Comparison of ENCODE assay signal across 7 mouse cellular contexts in the genomic region with DNA sequence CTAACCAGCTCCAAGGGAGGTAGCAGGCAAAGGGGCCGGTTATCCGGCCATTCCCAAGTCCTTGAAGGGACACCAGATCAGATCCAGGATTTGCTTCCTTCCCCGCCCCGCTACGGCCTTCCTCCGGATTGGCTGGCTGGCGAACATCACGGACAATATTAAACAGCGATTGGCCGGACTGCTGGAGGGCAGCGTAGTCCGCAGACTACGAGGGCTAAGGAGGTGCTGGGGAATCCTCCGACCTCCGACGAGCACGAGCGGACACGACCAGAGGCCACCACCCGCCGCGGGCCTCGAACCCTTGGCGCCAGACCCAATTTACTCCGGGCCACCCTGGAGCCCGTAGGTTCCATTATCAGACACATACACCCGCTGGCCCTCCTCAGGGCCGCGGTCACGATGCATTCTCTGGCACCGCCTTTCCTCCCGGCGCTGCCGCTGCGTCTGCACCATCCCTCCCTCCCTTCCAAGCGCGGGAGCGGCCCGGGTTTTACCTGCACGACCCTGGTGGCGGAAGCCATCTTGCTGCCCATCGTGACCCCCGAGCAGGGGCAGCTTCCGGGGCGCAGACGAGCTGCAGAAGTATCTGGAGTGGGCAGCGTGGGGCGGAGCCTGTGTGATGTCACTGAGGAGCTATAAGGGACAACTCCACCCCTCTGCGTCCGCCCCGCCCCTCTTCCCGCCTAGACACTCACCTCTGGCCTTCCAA. TPM values are rescaled to one million over a fixed set of nuclear protein-coding genes. Genes with fewer than 3 reads are reported as not detected.
DNase-seq lines count a peak whose midpoint lies in the region; ATAC-seq lines count a peak whose summit lies in the region.

Gene Mrps36, minus strand, starts transcription at position 624 of the 709 bp plus-strand sequence.

- under 1% methylated on average over 52 of the region's 52 CpGs for WGBS in embryonic facial prominence, embryonic 10.5 days
- under 1% methylated on average over 52 of the region's 52 CpGs for WGBS in limb, embryonic 10.5 days
- under 1% methylated on average over 52 of the region's 52 CpGs for WGBS in midbrain, embryonic 13.5 days

- H3K4me2 ChIP-seq in midbrain, embryonic 13.5 days (replicated peaks): peak within 1 kb of the TSS; percentile 63

- ATAC-seq in granulocyte monocyte progenitor cell, adult 5-6 weeks (replicated peaks; ENCODE audit: poor library complexity, severe bottlenecking): peak; percentile 94
- peak; percentile 98 for ATAC-seq in midbrain, embryonic 13.5 days

- peaks cover 12% of the 10 kb centered on the region for H3K4me1 ChIP-seq in embryonic facial prominence, embryonic 10.5 days
- H3K4me1 ChIP-seq in limb, embryonic 10.5 days: peaks cover 12% of the 10 kb centered on the region
- peaks cover 13% of the 10 kb centered on the region for H3K4me1 ChIP-seq in midbrain, embryonic 13.5 days (replicated peaks)

- H3K36me3 ChIP-seq in embryonic facial prominence, embryonic 10.5 days (replicated peaks): no peaks in the 10 kb centered on the region
- H3K36me3 ChIP-seq in limb, embryonic 10.5 days: 0 out of 2 replicates have a peak, but pooled peaks cover 2% of the 10 kb centered on the region
- peaks cover 3% of the 10 kb centered on the region; the same call in 1 of the 2 replicates for H3K36me3 ChIP-seq in midbrain, embryonic 13.5 days

- no peaks in the 10 kb centered on the region for H3K27me3 ChIP-seq in embryonic facial prominence, embryonic 10.5 days (replicated peaks; ENCODE audit: low read depth, poor library complexity, severe bottlenecking)
- no peaks in the 10 kb centered on the region for H3K27me3 ChIP-seq in limb, embryonic 10.5 days (ENCODE audit: low read depth, poor library complexity, severe bottlenecking)
- no peaks in the 10 kb centered on the region for H3K27me3 ChIP-seq in midbrain, embryonic 13.5 days

- H3K27ac ChIP-seq in embryonic facial prominence, embryonic 10.5 days (replicated peaks): peak within 1 kb of the TSS; percentile 93
- H3K27ac ChIP-seq in limb, embryonic 10.5 days: peak within 1 kb of the TSS; percentile 94
- peak within 1 kb of the TSS; percentile 97 for H3K27ac ChIP-seq in midbrain, embryonic 13.5 days

- H3K4me3 ChIP-seq in embryonic facial prominence, embryonic 10.5 days: peak within 1 kb of the TSS; percentile 81
- H3K4me3 ChIP-seq in limb, embryonic 10.5 days: peak within 1 kb of the TSS; percentile 74
- peak within 1 kb of the TSS; percentile 69 for H3K4me3 ChIP-seq in midbrain, embryonic 13.5 days (replicated peaks)

- peak within 1 kb of the TSS; percentile 87 for H3K9ac ChIP-seq in midbrain, embryonic 13.5 days (replicated peaks)

- peak; percentile 96 for DNase-seq in adrenal gland, postnatal 10 days
- peak; percentile 95 for DNase-seq in embryonic facial prominence, embryonic 10.5 days (ENCODE audit: low spot score)
- DNase-seq in kidney, adult 11 months: peak; percentile 96
- peak; percentile 92 for DNase-seq in limb, embryonic 10.5 days (ENCODE audit: low spot score)
- DNase-seq in spleen, adult 12 weeks (ENCODE audit: low spot score): peak; percentile 91

- H3K9me3 ChIP-seq in embryonic facial prominence, embryonic 10.5 days: no peaks in the 10 kb centered on the region
- H3K9me3 ChIP-seq in limb, embryonic 10.5 days (replicated peaks): no peaks in the 10 kb centered on the region
- H3K9me3 ChIP-seq in midbrain, embryonic 13.5 days: no peaks in the 10 kb centered on the region

RNA-seq across cellular contexts. Expression of gene Mrps36, which starts in this region (rescaled TPM):
- total RNA-seq in adrenal gland, postnatal 10 days (2021): 100 to 1,000 TPM; 235 to 250 TPM
- polyA plus RNA-seq in embryonic facial prominence, embryonic 10.5 days (2016; fragmentation: Nextera tagmentation; extraction: Ambion mirVana): 124 and 129 TPM in 2 replicates
- total RNA-seq in granulocyte monocyte progenitor cell, adult 5-6 weeks (2014; fragmentation: Nextera tagmentation): 73.2 and 108 TPM in 2 replicates
- total RNA-seq in granulocyte monocyte progenitor cell, adult 5-6 weeks (2017): 71.7 and 102 TPM in 2 replicates
- 97.0 and 114 TPM in 2 replicates for polyA plus RNA-seq in limb, embryonic 10.5 days (2016; fragmentation: Nextera tagmentation; extraction: Ambion mirVana)
- polyA plus RNA-seq in midbrain, embryonic 13.5 days (2015; fragmentation: Nextera tagmentation; extraction: Ambion mirVana): 122 and 137 TPM in 2 replicates

Comparison
In these comparisons a context has a peak if more than half of its experiments do, and no peak if none do; other contexts are left out.
1. Peak in every context shown above with its lines: DNase-seq, ATAC-seq, H3K4me3 ChIP-seq and H3K27ac ChIP-seq.